Mouse (Mus musculus) hindbrain, embryonic 16.5 days (tissue): ENCODE data around the gene Ankrd42. TPM values are rescaled to one million over a fixed set of nuclear protein-coding genes. Genes with fewer than 3 reads are reported as not detected.

Experiments used
- ATAC-seq: fragments of 200-750 bp; cut with Nextera tagmentation; 2 replicates; pipeline ENCODE4 v1.8.0; 2017; ENCODE audit warnings: moderate TSS enrichment, moderate library complexity
- H3K27ac ChIP-seq: fragments of 300-500 bp; sonication (generic); 2 replicates; pipeline ENCODE4 v1.5.1; 2014; ENCODE audit warnings: low read depth, mild to moderate bottlenecking, control low read depth, low read length, moderate library complexity
- H3K27me3 ChIP-seq: fragments of 300-500 bp; sonication (generic); replicated peaks from 2 replicates; pipeline ENCODE4 v1.6.1; 2014; ENCODE audit warnings: low read length; ENCODE audit not compliant: control insufficient read depth, insufficient read depth
- H3K36me3 ChIP-seq: fragments of 300-500 bp; sonication (generic); 2 replicates; pipeline ENCODE4 v1.6.1; 2014; ENCODE audit warnings: mild to moderate bottlenecking, low read length, moderate library complexity, mixed read lengths; ENCODE audit not compliant: control insufficient read depth, insufficient read depth
- H3K4me1 ChIP-seq: fragments of 300-500 bp; sonication (generic); 2 replicates; pipeline ENCODE4 v1.6.1; 2014; ENCODE audit warnings: low read depth, low read length; ENCODE audit not compliant: control insufficient read depth, insufficient read depth
- H3K4me2 ChIP-seq: fragments of 300-500 bp; sonication (generic); 2 replicates; pipeline ENCODE4 v1.6.1; 2014; ENCODE audit warnings: mild to moderate bottlenecking, low read length, control low read depth, moderate library complexity
- H3K4me3 ChIP-seq: fragments of 300-500 bp; sonication (generic); 2 replicates; pipeline ENCODE4 v1.5.1; 2014; ENCODE audit warnings: mild to moderate bottlenecking, low read length, control low read depth, moderate library complexity
- H3K9ac ChIP-seq: fragments of 300-500 bp; sonication (generic); 2 replicates; pipeline ENCODE4 v1.6.1; 2014; ENCODE audit warnings: low read depth, mild to moderate bottlenecking, control low read depth, low read length, moderate library complexity
- H3K9me3 ChIP-seq: fragments of 300-500 bp; sonication (generic); 2 replicates; pipeline ENCODE4 v1.6.1; 2014; ENCODE audit warnings: mild to moderate bottlenecking, low read length, moderate library complexity; ENCODE audit not compliant: control insufficient read depth
- WGBS: fragments of 180-500 bp; shearing (Covaris S2); extraction: QIAGEN DNeasy Blood & Tissue Kit; methylation state at CpG from one replicate; pipeline ENCODE4 v1.1.7; 2014; 5-methylcytosine and 5-hydroxymethylcytosine counted together
- polyA plus RNA-seq: library from polyadenylated mRNA; unstranded; fragments of >200 nt; fragmentation: Nextera tagmentation; extraction: Ambion mirVana; gene quantifications from 2 replicates; pipeline ENCODE4 v1.2.1, GENCODE M21; 2015

The Ankrd42 gene
- polyA plus RNA-seq, 1 experiment from 2014 or later = 23.4 TPM

- WGBS = 92% methylated on average over 2 of the region's 2 CpGs
These were observed 46.1 kb downstream of the Ankrd42 start for GRCm38 (mm10) chr7:92590842-92591241.

GRCm38 (mm10) chr7:92589986-92590385 is 47.0 kb downstream of the Ankrd42 start:
- no peak for ATAC-seq
- 94% methylated on average over 7 of the region's 7 CpGs for WGBS
- no peaks in the 10 kb centered on the region for H3K36me3 ChIP-seq
- H3K9ac ChIP-seq = no peak overlapping the region
- no peak overlapping the region for H3K27ac ChIP-seq
- H3K4me3 ChIP-seq = no peak overlapping the region
- no peaks in the 10 kb centered on the region for H3K27me3 ChIP-seq
- no peaks in the 10 kb centered on the region for H3K4me1 ChIP-seq
- no peaks in the 10 kb centered on the region for H3K9me3 ChIP-seq
- no peak overlapping the region for H3K4me2 ChIP-seq

More at GRCm38 (mm10) chr7:92590842-92591241, 46.1 kb downstream of the Ankrd42 start:
- Histone ChIP-seq H3K9me3 (no peaks in the 10 kb centered on the region), H3K36me3 (no peaks in the 10 kb centered on the region), H3K27ac (no peak overlapping the region), H3K27me3 (no peaks in the 10 kb centered on the region), H3K4me1 (no peaks in the 10 kb centered on the region), H3K4me2 (no peak overlapping the region), H3K4me3 (no peak overlapping the region), H3K9ac (no peak overlapping the region)
- no peak for ATAC-seq

DNA sequence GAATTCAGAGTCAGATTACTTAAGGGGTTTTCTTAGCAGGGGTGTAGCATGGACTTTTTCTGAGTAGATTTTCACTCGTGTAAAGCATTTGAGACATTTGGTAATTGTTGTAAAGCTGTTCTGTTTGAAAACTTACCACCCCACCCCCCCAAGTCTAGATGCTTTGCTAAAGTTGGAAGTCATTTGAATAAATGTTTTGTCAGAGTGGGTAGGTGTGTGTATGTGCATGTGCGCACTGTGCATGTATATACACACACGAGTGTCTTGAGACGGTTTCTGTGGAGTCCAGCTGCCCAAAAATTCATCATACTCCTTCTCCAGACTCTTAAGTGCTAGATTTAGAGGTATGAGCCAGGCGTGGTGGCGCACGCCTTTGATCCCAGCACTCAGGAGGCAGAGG is 53.4 kb downstream of the Ankrd42 start:
- no peaks in the 10 kb centered on the region for H3K9me3 ChIP-seq
- no peaks in the 10 kb centered on the region for H3K27me3 ChIP-seq
- no peak overlapping the region for H3K4me2 ChIP-seq
- H3K36me3 ChIP-seq = peaks cover 6% of the 10 kb centered on the region
- ATAC-seq = no peak
- 94% methylated on average over 7 of the region's 7 CpGs for WGBS
- no peaks in the 10 kb centered on the region for H3K4me1 ChIP-seq
- H3K27ac ChIP-seq = no peak overlapping the region
- no peak overlapping the region for H3K4me3 ChIP-seq
- H3K9ac ChIP-seq = no peak overlapping the region

DNA sequence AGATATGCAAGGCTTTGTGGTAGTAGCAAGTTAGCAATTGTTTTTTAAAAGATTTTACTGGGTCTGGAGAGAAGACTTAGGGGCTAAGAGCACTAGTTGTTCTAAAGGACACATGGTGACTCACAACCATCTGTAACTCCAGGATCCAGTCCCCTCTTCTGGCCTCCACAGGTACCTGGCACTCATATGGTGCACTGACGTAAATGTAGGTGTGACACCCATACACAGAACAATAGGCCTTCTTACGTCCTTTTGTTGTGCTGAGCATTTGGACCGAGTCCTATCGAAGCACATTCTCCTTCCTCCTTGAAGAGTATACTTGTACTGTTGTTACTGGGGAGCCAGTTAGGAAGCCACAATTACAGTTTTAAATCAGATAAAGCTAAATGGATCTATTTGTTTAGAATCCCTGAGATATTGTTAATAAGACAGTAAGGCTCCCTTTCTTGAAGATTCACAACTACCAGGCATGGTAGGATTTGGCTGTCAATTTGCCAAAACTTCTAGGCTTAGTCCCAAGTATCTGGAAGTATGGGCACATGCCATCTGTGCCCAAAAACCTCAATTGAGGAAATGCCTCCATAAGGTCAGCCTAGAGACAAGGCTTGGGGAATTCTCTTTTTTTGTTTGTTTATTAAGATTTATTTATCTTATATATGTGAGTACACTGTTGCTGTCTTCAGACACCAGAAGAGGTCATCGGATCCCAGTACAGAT is 56.3 kb downstream of the Ankrd42 start:
- H3K36me3 ChIP-seq = peaks cover 9% of the 10 kb centered on the region
- no peak overlapping the region for H3K4me3 ChIP-seq
- H3K27me3 ChIP-seq = no peaks in the 10 kb centered on the region
- H3K27ac ChIP-seq = no peak overlapping the region
- no peak overlapping the region for H3K4me2 ChIP-seq
- no peak for ATAC-seq
- no peaks in the 10 kb centered on the region for H3K9me3 ChIP-seq
- no peak overlapping the region for H3K9ac ChIP-seq
- 84% methylated on average over 5 of the region's 5 CpGs for WGBS
- no peaks in the 10 kb centered on the region for H3K4me1 ChIP-seq

- H3K4me3 ChIP-seq = no peak overlapping the region
- no peak for ATAC-seq
- no peaks in the 10 kb centered on the region for H3K27me3 ChIP-seq
- no peak overlapping the region for H3K27ac ChIP-seq
- WGBS = 89% methylated on average over 1 of the region's 1 CpGs
- peaks cover 5% of the 10 kb centered on the region for H3K4me1 ChIP-seq
- H3K9ac ChIP-seq = no peak overlapping the region
- H3K36me3 ChIP-seq = peaks cover 6% of the 10 kb centered on the region
- H3K4me2 ChIP-seq = no peak overlapping the region
- no peaks in the 10 kb centered on the region for H3K9me3 ChIP-seq
These were observed 70.2 kb downstream of the Ankrd42 start for GRCm38 (mm10) chr7:92566775-92567174.

DNA sequence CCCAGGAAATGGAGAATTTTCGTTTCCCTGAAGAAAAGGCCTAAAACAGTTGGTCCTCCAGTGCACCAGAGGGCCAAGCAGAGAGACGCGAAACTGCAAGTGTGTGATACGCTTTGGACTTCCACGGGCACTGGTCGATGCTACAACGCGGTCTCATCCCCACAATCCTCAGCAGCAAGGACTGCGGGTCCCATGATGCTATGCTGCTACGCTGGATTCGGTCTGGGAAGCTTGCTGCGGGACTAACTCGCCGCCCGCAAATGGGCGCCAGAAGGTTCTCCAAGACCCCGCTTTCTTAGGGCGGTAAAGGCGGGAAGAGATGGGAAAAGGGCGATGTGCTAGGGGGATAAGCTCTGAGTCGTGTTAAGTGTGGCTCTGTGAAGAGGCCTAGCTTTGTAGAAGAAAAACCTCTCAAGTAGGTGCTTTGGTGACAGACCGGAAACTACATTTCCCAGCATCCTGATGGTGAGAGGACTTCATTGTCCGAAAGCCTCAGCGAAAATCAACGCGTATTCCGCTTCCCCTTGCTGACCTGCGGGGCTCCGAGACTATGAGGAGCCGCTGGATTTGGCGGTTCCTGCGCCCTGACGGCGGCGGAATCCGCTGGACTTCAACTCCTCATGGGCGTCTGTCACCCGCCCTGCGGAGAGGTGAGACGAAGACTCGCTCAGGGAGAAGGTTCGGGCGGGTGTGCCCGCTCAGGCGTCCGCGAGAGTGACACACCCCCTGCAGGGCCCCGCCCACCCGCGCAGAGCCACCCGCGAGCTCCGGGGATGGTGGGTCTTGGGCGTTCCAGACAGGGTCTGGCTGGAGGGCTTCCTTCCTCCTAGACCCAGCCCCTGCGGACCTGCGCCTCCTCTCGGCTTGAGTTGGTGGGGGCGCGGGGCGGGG is 75.7 kb downstream of the Ankrd42 start, which contains the start of gene Ccdc90b:
TSS of gene Ccdc90b (plus strand) at position 164 of the 891 bp plus-strand sequence.
- WGBS = under 1% methylated on average over 58 of the region's 60 CpGs
- H3K27me3 ChIP-seq = no peaks in the 10 kb centered on the region

GRCm38 (mm10) chr7:92558744-92559143 is 78.2 kb downstream of the Ankrd42 start:
- no peaks in the 10 kb centered on the region for H3K9me3 ChIP-seq
- 95% methylated on average over 2 of the region's 2 CpGs for WGBS
- H3K4me1 ChIP-seq = peaks cover 8% of the 10 kb centered on the region
- H3K4me2 ChIP-seq = no peak overlapping the region
- H3K27ac ChIP-seq = no peak overlapping the region
- no peaks in the 10 kb centered on the region for H3K27me3 ChIP-seq
- no peak overlapping the region for H3K4me3 ChIP-seq
- no peak overlapping the region for H3K9ac ChIP-seq
- no peaks in the 10 kb centered on the region for H3K36me3 ChIP-seq
- ATAC-seq = no peak

More for the DNA sequence above, 75.7 kb downstream of the Ankrd42 start, which contains the start of gene Ccdc90b:
- Histone ChIP-seq H3K4me1 (peaks cover 8% of the 10 kb centered on the region), H3K36me3 (peaks cover 4% of the 10 kb centered on the region; the same call in 1 of the 2 replicates), H3K4me2 (peak within 1 kb of the TSS; percentile 71), H3K9me3 (no peaks in the 10 kb centered on the region), H3K27ac (peak within 1 kb of the TSS; percentile 98), H3K4me3 (peak within 1 kb of the TSS; percentile 90), H3K9ac (peak within 1 kb of the TSS; percentile 96)
- peak; percentile 99 for ATAC-seq

- Histone ChIP-seq H3K4me3 (no peak overlapping the region), H3K4me2 (no peak overlapping the region), H3K4me1 (no peaks in the 10 kb centered on the region), H3K27me3 (no peaks in the 10 kb centered on the region), H3K36me3 (no peaks in the 10 kb centered on the region), H3K27ac (no peak overlapping the region), H3K9ac (no peak overlapping the region), H3K9me3 (no peaks in the 10 kb centered on the region)
- peak; percentile 76 for ATAC-seq
- WGBS = 48% methylated on average over 4 of the region's 4 CpGs
These were observed 86.0 kb downstream of the Ankrd42 start for GRCm38 (mm10) chr7:92550990-92551392.
